Mouse (Mus musculus) liver, adult 2 months (tissue): ENCODE results near the gene Ndufb4. TPM values are rescaled to one million over a fixed set of nuclear protein-coding genes. Genes with fewer than 3 reads are reported as not detected.
A peak's percentile ranks its signal among the peaks of the same experiment; 100 is the strongest.

ENCODE experiments used
- DNase-seq: peaks from one replicate; pipeline ENCODE4 v3.0.0-alpha.2; 2011; ENCODE audit warnings: low read depth, low spot score; ENCODE audit errors: extremely low read depth
- H3K27ac ChIP-seq: fragments of 200-500 bp; replicated peaks from 2 replicates; pipeline ENCODE4 v1.5.1; 2012; ENCODE audit warnings: low read depth, mild to moderate bottlenecking, control low read depth, inconsistent platforms, low read length; ENCODE audit not compliant: insufficient read depth
- H3K27me3 ChIP-seq: fragments of 200-500 bp; 2 replicates; pipeline ENCODE4 v1.6.1; 2012; ENCODE audit warnings: mild to moderate bottlenecking, moderate library complexity, low read length, inconsistent platforms; ENCODE audit not compliant: control insufficient read depth, insufficient read depth
- H3K36me3 ChIP-seq: fragments of 200-500 bp; 2 replicates; pipeline ENCODE4 v1.6.1; 2012; ENCODE audit warnings: low read length, inconsistent platforms; ENCODE audit not compliant: control insufficient read depth, insufficient read depth
- H3K4me1 ChIP-seq: fragments of 200-500 bp; 2 replicates; pipeline ENCODE4 v1.6.1; 2011; ENCODE audit warnings: low read length; ENCODE audit not compliant: control insufficient read depth, insufficient read depth
- H3K4me3 ChIP-seq: fragments of 200-500 bp; 2 replicates; pipeline ENCODE4 v1.5.1; 2011; ENCODE audit warnings: low read depth, mild to moderate bottlenecking, control low read depth, low read length, moderate library complexity; ENCODE audit not compliant: insufficient read depth
- H3K79me2 ChIP-seq: fragments of 200-500 bp; 2 replicates; pipeline ENCODE4 v1.6.1; 2012; ENCODE audit warnings: inconsistent platforms, mild to moderate bottlenecking, low read length, moderate library complexity; ENCODE audit not compliant: control insufficient read depth, insufficient read depth
- H3K9ac ChIP-seq: fragments of 200-500 bp; 2 replicates; pipeline ENCODE4 v1.6.1; 2012; ENCODE audit warnings: low read depth, mild to moderate bottlenecking, control low read depth, inconsistent platforms, low read length
- CTCF ChIP-seq: fragments of 200-500 bp; IDR thresholded peaks from 2 replicates; pipeline ENCODE4 v1.5.1; 2011; ENCODE audit warnings: low read depth, low read length, control low read depth
- POLR2A ChIP-seq: fragments of 200-500 bp; IDR thresholded peaks from 2 replicates; pipeline ENCODE4 v1.6.1; 2011; ENCODE audit warnings: low read length, control low read depth; ENCODE audit not compliant: insufficient read depth; ENCODE audit errors: extremely low read depth
- WGBS: fragments of 180-500 bp; shearing (Covaris S2); methylation state at CpG from one replicate; pipeline ENCODE4 v1.1.7; 2018; 5-methylcytosine and 5-hydroxymethylcytosine counted together
- polyA plus RNA-seq: library from polyadenylated mRNA; depleted of rRNA; stranded (reverse); fragments of >200 nt; gene quantifications from 2 replicates; pipeline ENCODE4 v1.2.3, GENCODE M21; 2012
- total RNA-seq: library from RNA; depleted of rRNA; stranded (reverse); fragments of >200 nt; gene quantifications from 2 replicates; pipeline ENCODE4 v1.2.3, GENCODE M21; 2014

Gene Ndufb4
- total and polyA plus RNA-seq, 2 experiments = 54.4 to 79.9 TPM

- 32% methylated on average over 5 of the region's 5 CpGs for WGBS
- no peak overlapping the region for H3K9ac ChIP-seq
- H3K4me3 ChIP-seq = no peak overlapping the region
- peaks cover 19% of the 10 kb centered on the region; the same call in 1 of the 2 replicates for H3K79me2 ChIP-seq
- DNase-seq = peak; percentile 66
- H3K36me3 ChIP-seq = peaks cover 9% of the 10 kb centered on the region; the same call in 1 of the 2 replicates
- peak overlapping the region; percentile 25 for H3K27ac ChIP-seq
- no peak for TF ChIP-seq CTCF
- no peak for TF ChIP-seq POLR2A
- peaks cover 9% of the 10 kb centered on the region for H3K4me1 ChIP-seq
- no peaks in the 10 kb centered on the region for H3K27me3 ChIP-seq
Observed at GRCm38 (mm10) chr16:37652654-37653053, 1.6 kb downstream of the Ndufb4 start.

- H3K27me3 ChIP-seq = no peaks in the 10 kb centered on the region
- 43% methylated on average over 5 of the region's 5 CpGs for WGBS
- TF ChIP-seq POLR2A (no peak), CTCF (no peak)
- peaks cover 9% of the 10 kb centered on the region for H3K4me1 ChIP-seq
- no peak overlapping the region for H3K9ac ChIP-seq
- peak; percentile 43 for DNase-seq
- peaks cover 15% of the 10 kb centered on the region for H3K36me3 ChIP-seq
- no peak overlapping the region for H3K27ac ChIP-seq
- no peak overlapping the region for H3K4me3 ChIP-seq
- H3K79me2 ChIP-seq = peaks cover 19% of the 10 kb centered on the region; the same call in 1 of the 2 replicates
Observed at GRCm38 (mm10) chr16:37651467-37651866, 2.8 kb downstream of the Ndufb4 start.

- TF ChIP-seq CTCF = no peak
- no peak for TF ChIP-seq POLR2A
- Histone ChIP-seq H3K27ac (no peak overlapping the region), H3K4me1 (peaks cover 9% of the 10 kb centered on the region), H3K36me3 (peaks cover 17% of the 10 kb centered on the region), H3K27me3 (no peaks in the 10 kb centered on the region), H3K4me3 (no peak overlapping the region), H3K79me2 (peaks cover 19% of the 10 kb centered on the region; the same call in 1 of the 2 replicates), H3K9ac (no peak overlapping the region)
- 81% methylated on average over 5 of the region's 5 CpGs for WGBS
- no peak for DNase-seq
Observed at GRCm38 (mm10) chr16:37649068-37649467, 5.2 kb downstream of the Ndufb4 start.

- no peak for TF ChIP-seq CTCF
- TF ChIP-seq POLR2A = no peak
- peaks cover 17% of the 10 kb centered on the region for H3K36me3 ChIP-seq
- H3K27me3 ChIP-seq = no peaks in the 10 kb centered on the region
- peaks cover 9% of the 10 kb centered on the region for H3K4me1 ChIP-seq
- 86% methylated on average over 8 of the region's 8 CpGs for WGBS
- DNase-seq = no peak
- peaks cover 14% of the 10 kb centered on the region; the same call in 1 of the 2 replicates for H3K79me2 ChIP-seq
- H3K4me3 ChIP-seq = no peak overlapping the region
- H3K9ac ChIP-seq = no peak overlapping the region
- no peak overlapping the region for H3K27ac ChIP-seq
Observed at GRCm38 (mm10) chr16:37647936-37648335, 6.3 kb downstream of the Ndufb4 start.

GRCm38 (mm10) chr16:37647067-37647466 is 7.2 kb downstream of the Ndufb4 start:
- no peak for TF ChIP-seq CTCF
- TF ChIP-seq POLR2A = no peak
- peaks cover 11% of the 10 kb centered on the region; the same call in 1 of the 2 replicates for H3K79me2 ChIP-seq
- H3K4me3 ChIP-seq = no peak overlapping the region
- H3K27me3 ChIP-seq = no peaks in the 10 kb centered on the region
- H3K36me3 ChIP-seq = peaks cover 17% of the 10 kb centered on the region
- 95% methylated on average over 16 of the region's 16 CpGs for WGBS
- DNase-seq = no peak
- no peak overlapping the region for H3K27ac ChIP-seq
- H3K4me1 ChIP-seq = peaks cover 5% of the 10 kb centered on the region
- H3K9ac ChIP-seq = no peak overlapping the region

GRCm38 (mm10) chr16:37645799-37646198 is 8.5 kb downstream of the Ndufb4 start:
- H3K27me3 ChIP-seq = no peaks in the 10 kb centered on the region
- H3K9ac ChIP-seq = no peak overlapping the region
- no peaks in the 10 kb centered on the region; the same call in 1 of the 2 replicates for H3K4me1 ChIP-seq
- H3K36me3 ChIP-seq = peaks cover 17% of the 10 kb centered on the region
- no peak for DNase-seq
- 88% methylated on average over 3 of the region's 3 CpGs for WGBS
- TF ChIP-seq POLR2A (no peak), CTCF (no peak)
- peaks cover 6% of the 10 kb centered on the region; the same call in 1 of the 2 replicates for H3K79me2 ChIP-seq
- no peak overlapping the region for H3K27ac ChIP-seq
- no peak overlapping the region for H3K4me3 ChIP-seq
